Mouse (Mus musculus) macrophage (primary cell): Measurements from ENCODE around the gene Hus1b. TPM values are rescaled to one million over a fixed set of nuclear protein-coding genes. Genes with fewer than 3 reads are reported as not detected.

Experiments used
- H3K27ac ChIP-seq: fragments of 350-480 bp; formaldehyde crosslinking; 2 replicates; pipeline ENCODE4 v1.9.0; 2021
- H3K36me3 ChIP-seq: fragments of 350-480 bp; formaldehyde crosslinking; 2 replicates; pipeline ENCODE4 v1.9.0; 2021; ENCODE audit errors: inconsistent target
- H3K4me3 ChIP-seq: fragments of 350-480 bp; formaldehyde crosslinking; 2 replicates; pipeline ENCODE4 v1.9.0; 2021; ENCODE audit errors: inconsistent target
- H3K79me2 ChIP-seq: fragments of 350-480 bp; formaldehyde crosslinking; 2 replicates; pipeline ENCODE4 v1.9.0; 2021; ENCODE audit errors: inconsistent target
- WGBS: methylation state at CpG from one replicate; pipeline ENCODE4 v1.1.7; 2026; ENCODE audit warnings: inconsistent platforms; ENCODE audit not compliant: missing documents; 5-methylcytosine and 5-hydroxymethylcytosine counted together
- polyA plus RNA-seq: library from polyadenylated mRNA; stranded (reverse); fragments of 250-400 nt; gene quantifications from 3 replicates; pipeline ENCODE4 v1.2.4, GENCODE M21; 2018; ENCODE audit warnings: inconsistent platforms
- total RNA-seq, 78 experiments: library from RNA; depleted of rRNA; stranded (reverse); fragments of 250-400 nt; gene quantifications; 1 replicate in 9 of 78; 2 replicates in 24 of 78; 3 replicates in 43 of 78; 4 replicates in 2 of 78; pipeline ENCODE4 v1.2.4; 2018; ENCODE audit warnings: inconsistent platforms in 56 of 78

Hus1b gene
- 10 to 100 TPM in 12 of 26 experiments, 1 to 10 TPM in 14; 2.1 to 15.8 (median 9.7) TPM for total RNA-seq (2018; cell fraction: chromatin; rRNA removed)
- total RNA-seq (2018; cell fraction: cytosol; rRNA removed): under 1 TPM in 10 of 26 experiments, not detected in 16; 0.09 to 0.71 (median 0.21) TPM
- total RNA-seq (2018; cell fraction: nucleus; rRNA removed): 10 to 100 TPM in 2 of 26 experiments, 1 to 10 TPM in 24; 1.9 to 10.4 (median 5.1) TPM
- not detected in 3 replicates for polyA plus RNA-seq

GRCm38 (mm10) chr13:30947540-30947939, at the start of gene Hus1b:
Gene Hus1b, minus strand, starts transcription at chr13:30947759.
- 96% methylated on average over 11 of the region's 11 CpGs for WGBS
- no peak within 1 kb of the TSS for H3K4me3 ChIP-seq
- H3K79me2 ChIP-seq: peaks cover 100% of the 10 kb centered on the region
- H3K36me3 ChIP-seq: no peaks in the 10 kb centered on the region; the same call in 1 of the 2 replicates
- H3K27ac ChIP-seq: no peak within 1 kb of the TSS

GRCm38 (mm10) chr13:30994249-30994858, 46.8 kb upstream of the Hus1b start:
- Histone ChIP-seq H3K27ac (peak overlapping the region; percentile 39; the same call in 1 of the 2 replicates), H3K79me2 (no peaks in the 10 kb centered on the region), H3K4me3 (no peak overlapping the region), H3K36me3 (no peaks in the 10 kb centered on the region)
- WGBS: 33% methylated on average over 6 of the region's 6 CpGs

- Histone ChIP-seq H3K27ac (peak overlapping the region; percentile 39; the same call in 1 of the 2 replicates), H3K36me3 (no peaks in the 10 kb centered on the region), H3K79me2 (no peaks in the 10 kb centered on the region), H3K4me3 (no peak overlapping the region)
- WGBS: 47% methylated on average over 3 of the region's 3 CpGs
Observed at GRCm38 (mm10) chr13:30993819-30994218, 46.3 kb upstream of the Hus1b start.

GRCm38 (mm10) chr13:30990233-30990632, 42.7 kb upstream of the Hus1b start:
- 84% methylated on average over 9 of the region's 9 CpGs for WGBS
- no peaks in the 10 kb centered on the region for H3K36me3 ChIP-seq

GRCm38 (mm10) chr13:30989710-30990109, 42.2 kb upstream of the Hus1b start:
- H3K4me3 ChIP-seq: no peak overlapping the region
- no peaks in the 10 kb centered on the region for H3K79me2 ChIP-seq
- 80% methylated on average over 10 of the region's 10 CpGs for WGBS
- H3K36me3 ChIP-seq: no peaks in the 10 kb centered on the region
- H3K27ac ChIP-seq: no peak overlapping the region

More at GRCm38 (mm10) chr13:30990233-30990632, 42.7 kb upstream of the Hus1b start:
- Histone ChIP-seq H3K79me2 (no peaks in the 10 kb centered on the region), H3K4me3 (no peak overlapping the region), H3K27ac (no peak overlapping the region)

- Histone ChIP-seq H3K79me2 (no peaks in the 10 kb centered on the region), H3K27ac (peak overlapping the region; percentile 82), H3K36me3 (no peaks in the 10 kb centered on the region), H3K4me3 (no peak overlapping the region)
- WGBS: 11% methylated on average over 2 of the region's 2 CpGs
Observed at GRCm38 (mm10) chr13:30987686-30988085, 40.1 kb upstream of the Hus1b start.

GRCm38 (mm10) chr13:30986934-30987455, 39.4 kb upstream of the Hus1b start:
- Histone ChIP-seq H3K4me3 (peak overlapping the region; percentile 1; the same call in 1 of the 2 replicates), H3K79me2 (no peaks in the 10 kb centered on the region), H3K27ac (peak overlapping the region; percentile 82), H3K36me3 (no peaks in the 10 kb centered on the region)
- 6% methylated on average over 10 of the region's 10 CpGs for WGBS

GRCm38 (mm10) chr13:30985598-30986466, 38.3 kb upstream of the Hus1b start:
- no peaks in the 10 kb centered on the region for H3K79me2 ChIP-seq
- peak overlapping the region; percentile 82 for H3K27ac ChIP-seq
- 34% methylated on average over 27 of the region's 27 CpGs for WGBS
- peak overlapping the region; percentile 25 for H3K4me3 ChIP-seq
- no peaks in the 10 kb centered on the region for H3K36me3 ChIP-seq

GRCm38 (mm10) chr13:30985275-30985597, 37.7 kb upstream of the Hus1b start:
- WGBS: 44% methylated on average over 13 of the region's 13 CpGs
- Histone ChIP-seq H3K36me3 (no peaks in the 10 kb centered on the region), H3K79me2 (no peaks in the 10 kb centered on the region), H3K27ac (peak overlapping the region; percentile 82), H3K4me3 (peak overlapping the region; percentile 25)

- Histone ChIP-seq H3K4me3 (no peak overlapping the region), H3K36me3 (no peaks in the 10 kb centered on the region), H3K27ac (no peak overlapping the region), H3K79me2 (no peaks in the 10 kb centered on the region)
- WGBS: 67% methylated on average over 1 of the region's 1 CpGs
Observed at GRCm38 (mm10) chr13:30981666-30982065, 34.1 kb upstream of the Hus1b start.

- H3K36me3 ChIP-seq: no peaks in the 10 kb centered on the region
- H3K4me3 ChIP-seq: no peak overlapping the region
- 98% methylated on average over 4 of the region's 4 CpGs for WGBS
- peaks cover 4% of the 10 kb centered on the region for H3K79me2 ChIP-seq
- no peak overlapping the region for H3K27ac ChIP-seq
Observed at GRCm38 (mm10) chr13:30978224-30978623, 30.7 kb upstream of the Hus1b start.

- Histone ChIP-seq H3K4me3 (no peak overlapping the region), H3K79me2 (peaks cover 20% of the 10 kb centered on the region), H3K36me3 (no peaks in the 10 kb centered on the region), H3K27ac (no peak overlapping the region)
- WGBS: 56% methylated on average over 6 of the region's 8 CpGs
Observed at GRCm38 (mm10) chr13:30976536-30977084, 29.1 kb upstream of the Hus1b start.

GRCm38 (mm10) chr13:30974247-30974630, 26.7 kb upstream of the Hus1b start:
- Histone ChIP-seq H3K36me3 (no peaks in the 10 kb centered on the region), H3K4me3 (peak overlapping the region; percentile 52), H3K27ac (no peak overlapping the region), H3K79me2 (peaks cover 44% of the 10 kb centered on the region)
- 27% methylated on average over 5 of the region's 5 CpGs for WGBS

- H3K79me2 ChIP-seq: peaks cover 49% of the 10 kb centered on the region
- H3K27ac ChIP-seq: peak within 1 kb of the TSS; percentile 22; the same call in 1 of the 2 replicates
- H3K4me3 ChIP-seq: peak within 1 kb of the TSS; percentile 52
- under 1% methylated on average over 54 of the region's 54 CpGs for WGBS
- no peaks in the 10 kb centered on the region for H3K36me3 ChIP-seq
Observed at GRCm38 (mm10) chr13:30973501-30974246, 26.1 kb upstream of the Hus1b start, which contains the start of the genes Exoc2 and Gm5447. Gene Exoc2, minus strand, starts transcription at chr13:30974093. Gene Gm5447, plus strand, starts transcription at chr13:30974204.
